Mouse (Mus musculus) midbrain, embryonic 10.5 days (tissue): ENCODE results near the gene Olfr112. TPM values are rescaled to one million over a fixed set of nuclear protein-coding genes. Genes with fewer than 3 reads are reported as not detected.

Source experiments
- polyA plus RNA-seq: library from polyadenylated mRNA; unstranded; fragments of >200 nt; fragmentation: Nextera tagmentation; extraction: Ambion mirVana; gene quantifications from 2 replicates; pipeline ENCODE4 v1.2.1, GENCODE M21; 2016

Olfr112 gene
- polyA plus RNA-seq, 1 experiment from 2014 or later = not detected

Other genes starting within 250 kb of the Olfr112 start
- not detected in 2 replicates for gene Olfr103, start 229.8 kb downstream of the Olfr112 start, polyA plus RNA-seq
- gene Olfr104-ps, start 209.9 kb downstream of the Olfr112 start, polyA plus RNA-seq = not detected in 2 replicates
- not detected in 2 replicates for gene Olfr105-ps, start 190.4 kb downstream of the Olfr112 start, polyA plus RNA-seq
- not detected in 2 replicates for gene Olfr106-ps, start 179.1 kb downstream of the Olfr112 start, polyA plus RNA-seq
- not detected in 2 replicates for gene Olfr107, start 170.2 kb downstream of the Olfr112 start, polyA plus RNA-seq
- not detected in 2 replicates for gene Olfr108, start 124.0 kb downstream of the Olfr112 start, polyA plus RNA-seq
- not detected in 2 replicates for gene Olfr109, start 110.5 kb downstream of the Olfr112 start, polyA plus RNA-seq
- not detected in 2 replicates for gene H2-M2, start 85.9 kb downstream of the Olfr112 start, polyA plus RNA-seq
- gene Olfr110, start 77.0 kb downstream of the Olfr112 start, polyA plus RNA-seq = not detected in 2 replicates
- gene Olfr111, start 61.4 kb downstream of the Olfr112 start, polyA plus RNA-seq = not detected in 2 replicates
- not detected in 2 replicates for gene Olfr113, start 8.2 kb upstream of the Olfr112 start, polyA plus RNA-seq
- not detected in 2 replicates for gene Olfr114, start 23.3 kb upstream of the Olfr112 start, polyA plus RNA-seq
- gene Olfr115, start 57.7 kb upstream of the Olfr112 start, polyA plus RNA-seq = not detected in 2 replicates
- not detected in 2 replicates for gene Olfr116, start 57.7 kb upstream of the Olfr112 start, polyA plus RNA-seq
- not detected in 2 replicates for gene Olfr117, start 94.3 kb upstream of the Olfr112 start, polyA plus RNA-seq
- not detected in 2 replicates for gene Olfr118, start 97.5 kb upstream of the Olfr112 start, polyA plus RNA-seq
- gene Olfr119, start 127.1 kb upstream of the Olfr112 start, polyA plus RNA-seq = not detected in 2 replicates
- gene Olfr120, start 152.4 kb upstream of the Olfr112 start, polyA plus RNA-seq = not detected in 2 replicates
- not detected in 2 replicates for gene Olfr121, start 179.4 kb upstream of the Olfr112 start, polyA plus RNA-seq
- not detected in 2 replicates for gene Olfr122, start 199.2 kb upstream of the Olfr112 start, polyA plus RNA-seq
- not detected in 2 replicates for gene Olfr123, start 224.1 kb upstream of the Olfr112 start, polyA plus RNA-seq
- not detected in 2 replicates for gene Olfr124, start 230.4 kb upstream of the Olfr112 start, polyA plus RNA-seq